Mouse (Mus musculus) heart, embryonic 10.5 days (tissue): Measurements from ENCODE around the gene Nrp2. TPM values are rescaled to one million over a fixed set of nuclear protein-coding genes. Genes with fewer than 3 reads are reported as not detected.

Source experiments
- DNase-seq: peaks from one replicate; pipeline ENCODE4 v3.0.0-alpha.2; 2017; ENCODE audit warnings: low spot score
- H3K27ac ChIP-seq: fragments of 300-500 bp; sonication (generic); 2 replicates; pipeline ENCODE4 v1.5.1; 2016; ENCODE audit warnings: mild to moderate bottlenecking
- H3K27me3 ChIP-seq: fragments of 300-500 bp; sonication (generic); 2 replicates; pipeline ENCODE4 v1.6.1; 2016; ENCODE audit warnings: mild to moderate bottlenecking; ENCODE audit not compliant: poor library complexity, insufficient read depth, severe bottlenecking
- H3K36me3 ChIP-seq: fragments of 300-500 bp; sonication (generic); 2 replicates; pipeline ENCODE4 v1.6.1; 2016; ENCODE audit warnings: mild to moderate bottlenecking, moderate library complexity
- H3K4me1 ChIP-seq: fragments of 300-500 bp; sonication (generic); 2 replicates; pipeline ENCODE4 v1.6.1; 2016; ENCODE audit warnings: mild to moderate bottlenecking
- H3K4me3 ChIP-seq: fragments of 300-500 bp; sonication (generic); 2 replicates; pipeline ENCODE4 v1.5.1; 2016; ENCODE audit warnings: mild to moderate bottlenecking, moderate library complexity
- H3K9me3 ChIP-seq: fragments of 300-500 bp; sonication (generic); 2 replicates; pipeline ENCODE4 v1.6.1; 2016; ENCODE audit warnings: mild to moderate bottlenecking, moderate library complexity
- WGBS: fragments of 180-500 bp; shearing (Covaris S2); methylation state at CpG from one replicate; pipeline ENCODE4 v1.1.7; 2016; 5-methylcytosine and 5-hydroxymethylcytosine counted together
- polyA plus RNA-seq: library from polyadenylated mRNA; unstranded; fragments of >200 nt; fragmentation: Nextera tagmentation; extraction: Ambion mirVana; gene quantifications from 2 replicates; pipeline ENCODE4 v1.2.1, GENCODE M21; 2016

Gene Nrp2
- polyA plus RNA-seq, 1 experiment from 2014 or later: 18.0 TPM

- no peaks in the 10 kb centered on the region for H3K27me3 ChIP-seq
- WGBS: 77% methylated on average over 3 of the region's 3 CpGs
- no peak overlapping the region for H3K4me3 ChIP-seq
- H3K9me3 ChIP-seq: no peaks in the 10 kb centered on the region
- DNase-seq: no peak
- peaks cover 53% of the 10 kb centered on the region for H3K4me1 ChIP-seq
- H3K36me3 ChIP-seq: peaks cover 13% of the 10 kb centered on the region
- H3K27ac ChIP-seq: 0 out of 2 replicates have a peak overlapping the region, but pooled peaks have one; percentile 11
Observed at GRCm38 (mm10) chr1:62773921-62774191, 70.8 kb downstream of the Nrp2 start.

DNA sequence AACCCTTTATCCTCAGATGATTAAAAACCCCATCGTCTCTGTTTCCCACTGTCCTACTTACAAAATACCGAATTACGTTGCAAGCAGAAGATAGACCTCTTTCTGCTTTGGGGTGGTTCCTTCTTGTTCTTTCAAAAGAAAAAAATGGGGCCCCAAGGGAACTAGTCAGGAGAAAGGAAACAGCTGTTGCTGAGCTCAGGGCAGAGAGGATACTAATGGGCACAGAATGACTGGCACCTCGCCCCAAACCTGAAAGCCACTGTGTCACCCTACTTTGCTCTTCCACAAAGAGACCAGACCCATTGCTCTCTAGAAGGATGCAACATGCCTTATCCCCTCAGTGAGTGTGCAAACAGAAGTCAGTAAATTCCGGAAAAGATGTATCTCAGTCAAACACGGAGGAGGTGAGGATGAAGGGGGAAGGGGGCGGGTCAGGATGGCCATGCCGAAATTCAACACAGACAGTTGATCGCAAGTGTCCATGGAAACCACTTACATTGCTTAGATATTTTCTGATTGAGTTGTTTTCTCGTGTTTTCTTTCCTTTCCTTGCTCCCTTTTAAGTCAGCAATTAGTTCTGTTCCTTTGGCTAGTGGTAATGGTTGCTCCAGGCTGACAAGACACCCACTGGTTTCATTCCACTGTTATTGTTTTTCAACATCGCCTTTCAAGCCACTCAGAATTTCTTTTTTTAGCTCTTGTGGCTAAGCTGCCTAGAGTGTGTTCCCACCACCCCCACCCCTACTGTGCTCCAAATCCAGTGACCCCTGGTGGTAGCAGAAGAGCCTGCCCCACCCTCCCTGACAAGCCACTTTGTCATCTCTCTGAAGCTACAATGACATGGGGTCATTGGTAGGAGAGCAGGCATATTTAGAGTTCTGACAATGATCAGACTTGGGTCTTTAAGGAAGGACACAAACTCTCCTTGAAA, 71.5 kb downstream of the Nrp2 start:
- Histone ChIP-seq H3K36me3 (peaks cover 9% of the 10 kb centered on the region; the same call in 1 of the 2 replicates), H3K9me3 (no peaks in the 10 kb centered on the region), H3K4me3 (no peak overlapping the region), H3K27me3 (no peaks in the 10 kb centered on the region), H3K27ac (0 out of 2 replicates have a peak overlapping the region, but pooled peaks have one; percentile 44), H3K4me1 (peaks cover 58% of the 10 kb centered on the region)
- WGBS: 71% methylated on average over 11 of the region's 11 CpGs
- DNase-seq: no peak

DNA sequence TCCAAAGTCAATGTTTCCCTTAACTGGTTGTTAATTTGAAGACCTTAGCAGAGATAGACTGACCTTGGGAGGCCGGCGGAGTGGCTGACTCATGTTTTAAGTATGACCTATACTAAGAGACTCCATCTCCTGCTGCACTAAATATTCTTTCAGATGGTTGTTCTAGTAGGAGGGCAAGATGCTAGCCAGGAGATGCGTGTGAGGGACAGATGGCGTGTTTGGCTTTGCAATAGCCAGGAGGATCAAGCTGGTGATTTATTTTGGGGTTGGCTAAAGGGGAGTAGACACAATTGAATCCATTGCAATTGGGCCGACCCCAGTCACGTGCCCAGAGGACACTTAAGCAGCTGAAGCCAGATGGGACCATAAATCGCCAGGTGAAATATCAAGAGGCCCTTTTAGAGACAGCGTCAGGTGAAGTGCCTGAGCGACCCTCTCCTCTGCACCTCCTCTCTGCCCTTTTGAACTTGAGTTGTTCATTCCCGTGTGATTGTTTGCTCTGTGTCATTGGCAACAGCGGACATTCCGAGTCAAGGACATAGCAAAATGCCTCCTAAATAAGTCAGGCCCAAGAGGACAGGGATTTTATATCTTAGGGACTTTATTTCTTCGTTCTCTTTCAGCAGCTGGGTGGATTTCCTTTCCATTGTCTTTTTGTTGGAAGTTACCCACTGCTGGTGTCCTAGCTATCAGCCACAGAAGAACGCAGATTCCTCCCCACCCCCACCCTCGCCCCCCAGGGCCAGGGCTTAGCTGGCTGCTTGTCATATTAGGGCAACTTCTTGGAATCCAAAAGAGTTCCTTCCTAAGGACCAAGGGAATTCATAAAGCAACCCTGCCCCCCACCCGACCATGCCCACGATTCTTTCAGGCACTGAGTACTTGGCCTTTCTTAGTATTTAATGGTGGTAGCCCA, 74.5 kb downstream of the Nrp2 start:
- 49% methylated on average over 17 of the region's 17 CpGs for WGBS
- DNase-seq: no peak
- Histone ChIP-seq H3K4me3 (peak overlapping the region; percentile 5; the same call in 1 of the 2 replicates), H3K9me3 (no peaks in the 10 kb centered on the region), H3K27ac (peak overlapping the region; percentile 81), H3K36me3 (peaks cover under 1% of the 10 kb centered on the region; the same call in 1 of the 2 replicates), H3K4me1 (peaks cover 81% of the 10 kb centered on the region), H3K27me3 (no peaks in the 10 kb centered on the region)

DNA sequence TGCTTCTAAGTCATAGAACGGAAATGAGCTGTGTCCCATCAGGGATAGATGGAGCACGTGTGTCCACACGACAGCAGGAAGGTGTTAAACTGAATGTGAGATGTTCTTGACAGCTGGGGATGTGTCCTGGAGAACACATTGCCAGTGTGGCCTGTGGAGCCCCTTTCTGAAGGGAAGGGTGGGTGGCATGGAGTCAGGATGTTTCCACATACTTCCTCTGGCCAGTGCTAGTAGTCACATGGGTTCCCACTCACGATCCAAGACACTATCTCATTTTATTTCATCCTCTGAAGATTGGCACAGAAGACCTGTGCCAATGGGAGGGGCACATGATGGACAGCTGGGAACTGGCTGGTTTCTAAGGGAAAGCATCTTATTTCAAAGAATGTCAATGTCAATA, 75.8 kb downstream of the Nrp2 start:
- Histone ChIP-seq H3K9me3 (no peaks in the 10 kb centered on the region), H3K27ac (peak overlapping the region; percentile 81; the same call in 1 of the 2 replicates), H3K4me3 (no peak overlapping the region), H3K36me3 (no peaks in the 10 kb centered on the region), H3K4me1 (peaks cover 77% of the 10 kb centered on the region), H3K27me3 (no peaks in the 10 kb centered on the region)
- DNase-seq: no peak
- WGBS: 68% methylated on average over 4 of the region's 4 CpGs

GRCm38 (mm10) chr1:62780068-62780761, 77.1 kb downstream of the Nrp2 start:
- Histone ChIP-seq H3K4me1 (peaks cover 64% of the 10 kb centered on the region), H3K4me3 (no peak overlapping the region), H3K9me3 (no peaks in the 10 kb centered on the region), H3K27me3 (no peaks in the 10 kb centered on the region), H3K27ac (peak overlapping the region; percentile 59; the same call in 1 of the 2 replicates), H3K36me3 (0 out of 2 replicates have a peak, but pooled peaks cover 2% of the 10 kb centered on the region)
- WGBS: 23% methylated on average over 15 of the region's 15 CpGs
- DNase-seq: no peak

DNA sequence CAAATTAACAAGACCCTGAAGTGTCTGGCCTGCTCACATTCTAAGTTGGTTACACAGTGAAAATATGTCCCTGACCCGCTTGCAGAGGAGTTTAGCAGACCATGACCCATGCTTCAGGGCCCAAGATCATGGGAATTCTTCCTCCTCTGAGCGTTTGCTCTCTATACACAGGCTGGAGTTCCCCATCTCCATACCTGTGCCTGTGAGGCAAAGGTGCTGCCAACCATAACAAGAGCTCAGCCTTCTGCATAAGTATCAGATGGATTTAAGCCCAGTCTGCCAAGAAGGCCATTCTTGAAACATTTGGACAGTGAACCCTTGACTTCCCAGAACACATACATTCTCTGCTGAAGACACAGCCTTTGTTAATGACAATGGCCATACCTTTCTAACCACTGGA, 79.1 kb downstream of the Nrp2 start:
- H3K4me3 ChIP-seq: no peak overlapping the region
- H3K27me3 ChIP-seq: no peaks in the 10 kb centered on the region
- WGBS: 45% methylated on average over 2 of the region's 2 CpGs
- peak overlapping the region; percentile 36 for H3K27ac ChIP-seq
- no peak for DNase-seq
- H3K36me3 ChIP-seq: 0 out of 2 replicates have a peak, but pooled peaks cover 2% of the 10 kb centered on the region
- peaks cover 45% of the 10 kb centered on the region for H3K4me1 ChIP-seq
- no peaks in the 10 kb centered on the region for H3K9me3 ChIP-seq

DNA sequence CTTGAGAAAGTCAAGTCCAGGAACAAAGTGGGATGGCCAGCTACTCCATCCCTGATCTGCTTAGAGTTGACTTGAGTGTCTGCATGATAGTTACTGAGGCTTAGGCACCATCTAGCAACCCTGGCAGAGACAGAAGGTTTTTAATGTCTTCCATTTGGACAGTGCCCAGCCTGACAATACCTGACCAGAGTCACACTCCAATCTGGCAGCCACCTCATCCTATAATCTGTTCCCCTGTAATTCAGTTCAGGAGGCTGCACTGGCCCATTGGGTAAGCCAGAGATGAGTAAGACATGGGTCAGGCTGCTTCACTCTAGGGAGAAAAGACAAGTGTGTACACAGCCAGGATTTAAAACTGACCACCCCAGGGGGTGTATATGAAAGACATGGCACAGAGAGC, 79.5 kb downstream of the Nrp2 start:
- H3K4me3 ChIP-seq: no peak overlapping the region
- H3K27me3 ChIP-seq: no peaks in the 10 kb centered on the region
- H3K36me3 ChIP-seq: 0 out of 2 replicates have a peak, but pooled peaks cover 2% of the 10 kb centered on the region
- H3K9me3 ChIP-seq: no peaks in the 10 kb centered on the region
- peaks cover 41% of the 10 kb centered on the region for H3K4me1 ChIP-seq
- H3K27ac ChIP-seq: peak overlapping the region; percentile 36
- no peak for DNase-seq

DNA sequence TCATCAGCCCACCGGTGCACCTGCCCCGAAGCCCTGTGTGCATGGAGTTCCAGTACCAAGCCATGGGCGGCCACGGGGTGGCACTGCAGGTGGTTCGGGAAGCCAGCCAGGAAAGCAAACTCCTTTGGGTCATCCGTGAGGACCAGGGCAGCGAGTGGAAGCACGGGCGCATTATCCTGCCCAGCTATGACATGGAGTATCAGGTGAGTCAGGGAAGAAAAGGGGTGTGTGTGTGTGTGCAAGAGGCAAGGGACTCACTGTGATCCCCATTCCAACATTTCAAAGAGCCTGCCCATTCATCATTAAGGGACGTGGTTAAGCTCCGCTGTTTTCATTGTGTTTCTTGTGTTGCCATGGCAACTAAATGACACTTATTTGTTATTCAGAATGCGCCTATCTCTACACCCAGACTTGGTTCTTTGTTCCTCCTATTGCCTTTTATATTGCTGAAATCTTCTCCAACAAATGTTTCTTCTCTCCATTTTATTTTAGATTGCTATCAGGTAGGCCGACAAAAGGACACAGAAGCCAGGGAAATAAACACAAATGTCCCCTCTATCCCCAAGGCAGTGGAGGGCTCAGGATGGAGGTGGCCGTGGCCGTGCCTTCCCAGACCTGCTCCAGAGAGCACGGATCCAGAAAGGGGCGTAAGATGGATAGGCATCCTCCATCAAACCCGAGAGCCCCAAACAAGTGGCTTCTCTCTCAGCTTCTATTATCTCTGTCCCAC, 80.4 kb downstream of the Nrp2 start:
- no peaks in the 10 kb centered on the region for H3K9me3 ChIP-seq
- no peak for DNase-seq
- no peak overlapping the region for H3K27ac ChIP-seq
- peaks cover 31% of the 10 kb centered on the region for H3K4me1 ChIP-seq
- 83% methylated on average over 18 of the region's 18 CpGs for WGBS
- no peaks in the 10 kb centered on the region for H3K27me3 ChIP-seq
- H3K4me3 ChIP-seq: no peak overlapping the region
- H3K36me3 ChIP-seq: 0 out of 2 replicates have a peak, but pooled peaks cover 2% of the 10 kb centered on the region

GRCm38 (mm10) chr1:62784084-62784392, 81.0 kb downstream of the Nrp2 start:
- H3K36me3 ChIP-seq: 0 out of 2 replicates have a peak, but pooled peaks cover 2% of the 10 kb centered on the region
- peaks cover 26% of the 10 kb centered on the region for H3K4me1 ChIP-seq
- no peak overlapping the region for H3K27ac ChIP-seq
- no peaks in the 10 kb centered on the region for H3K9me3 ChIP-seq
- no peak for DNase-seq
- no peak overlapping the region for H3K4me3 ChIP-seq
- 72% methylated on average over 5 of the region's 5 CpGs for WGBS
- no peaks in the 10 kb centered on the region for H3K27me3 ChIP-seq

- Histone ChIP-seq H3K4me1 (peaks cover 11% of the 10 kb centered on the region), H3K27me3 (no peaks in the 10 kb centered on the region), H3K27ac (no peak overlapping the region), H3K9me3 (no peaks in the 10 kb centered on the region), H3K36me3 (0 out of 2 replicates have a peak, but pooled peaks cover 2% of the 10 kb centered on the region), H3K4me3 (no peak overlapping the region)
- no peak for DNase-seq
- WGBS: 23% methylated on average over 5 of the region's 5 CpGs
Observed at GRCm38 (mm10) chr1:62786255-62786654, 83.2 kb downstream of the Nrp2 start.

DNA sequence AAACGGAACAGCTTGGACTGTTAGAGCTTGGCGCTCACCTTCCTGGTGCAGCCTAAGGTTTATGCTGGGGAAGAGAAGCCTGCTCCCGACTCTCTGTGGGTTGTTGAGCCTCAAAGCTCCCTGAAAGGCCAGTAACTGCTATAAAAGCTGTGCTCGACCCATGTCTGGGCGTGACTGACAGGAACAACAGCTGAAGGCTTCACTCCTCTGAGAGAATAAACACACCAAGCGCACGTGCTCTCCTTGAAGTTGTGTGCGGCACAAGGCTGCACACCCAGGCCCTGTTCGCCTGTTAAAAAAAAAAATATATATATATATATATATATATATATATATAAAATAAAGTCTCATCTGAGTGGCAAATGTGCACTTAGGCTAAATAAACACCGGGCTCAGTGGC, 84.5 kb downstream of the Nrp2 start:
- no peak for DNase-seq
- H3K4me1 ChIP-seq: no peaks in the 10 kb centered on the region
- H3K4me3 ChIP-seq: no peak overlapping the region
- 0 out of 2 replicates have a peak, but pooled peaks cover 2% of the 10 kb centered on the region for H3K36me3 ChIP-seq
- H3K27ac ChIP-seq: no peak overlapping the region
- no peaks in the 10 kb centered on the region for H3K9me3 ChIP-seq
- H3K27me3 ChIP-seq: no peaks in the 10 kb centered on the region
- 85% methylated on average over 10 of the region's 10 CpGs for WGBS
